Mouse (Mus musculus): ENCODE data around the gene Nmrk2. TPM values are rescaled to one million over a fixed set of nuclear protein-coding genes. Genes with fewer than 3 reads are reported as not detected.

The Nmrk2 gene
- 0.22 TPM in 2 replicates for polyA plus RNA-seq (2014; fragmentation: Nextera tagmentation; extraction: Ambion mirVana)

DNA sequence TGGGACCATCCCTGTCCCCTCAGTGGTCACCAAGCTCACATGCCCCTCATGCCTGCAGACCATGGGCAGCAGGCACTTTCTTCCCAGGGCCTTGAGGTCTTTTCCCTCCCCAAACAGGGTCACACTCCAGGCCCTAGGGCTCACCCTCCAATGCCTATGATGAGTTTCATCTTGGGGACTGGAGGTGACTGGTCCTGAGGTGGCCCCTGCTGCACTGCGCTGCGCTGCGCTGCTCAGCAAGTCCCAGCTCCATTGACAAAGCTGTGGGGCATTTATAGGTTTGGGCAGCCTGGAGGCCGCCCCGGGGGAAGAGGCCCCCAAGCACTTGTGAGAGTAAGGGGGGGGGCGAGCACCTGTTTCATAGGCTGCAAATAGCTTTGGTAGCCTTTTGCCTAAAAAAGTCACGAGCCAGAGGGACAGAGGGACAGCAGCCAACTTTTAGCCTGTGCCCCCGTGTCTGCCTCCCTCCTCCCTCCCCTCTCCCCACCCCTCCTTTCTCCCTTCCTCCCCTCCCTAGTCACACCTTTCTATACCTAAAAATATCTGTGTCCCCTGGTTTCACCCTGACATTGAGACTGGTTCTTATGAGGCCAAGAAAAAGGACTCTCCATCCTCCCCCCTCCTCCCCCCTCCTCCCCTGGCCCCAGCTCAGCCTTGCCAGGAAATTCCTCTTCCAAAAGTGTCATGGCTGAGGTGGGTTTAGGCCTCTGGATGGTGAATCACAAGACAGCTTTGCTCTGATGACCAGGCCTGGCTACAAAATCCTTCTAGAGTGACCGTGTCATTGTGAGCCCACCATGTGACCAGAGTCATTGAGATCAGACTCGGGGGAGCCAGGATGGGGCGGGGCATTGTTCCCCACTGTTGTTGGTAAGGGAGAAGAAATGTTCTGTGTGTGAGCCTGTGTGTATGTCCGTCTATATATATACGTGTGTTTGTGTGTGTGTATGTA, at the start of gene Nmrk2:
TSS of gene Nmrk2 (minus strand) at position 245 of the 952 bp plus-strand sequence.
- Histone ChIP-seq H3K4me2 (ENCODE audit: low read length) (no peak within 1 kb of the TSS), H3K9ac (ENCODE audit: low read length) (no peak within 1 kb of the TSS), H3K27me3 (replicated peaks; ENCODE audit: control insufficient read depth, insufficient read depth, low read length) (peaks cover 1% of the 10 kb centered on the region; the same call in 1 of the 2 replicates), H3K9me3 (ENCODE audit: control insufficient read depth, low read length) (no peaks in the 10 kb centered on the region), H3K27ac (ENCODE audit: low read depth) (no peak within 1 kb of the TSS), H3K4me3 (ENCODE audit: low read depth, low read length) (no peak within 1 kb of the TSS), H3K36me3 (ENCODE audit: control insufficient read depth, insufficient read depth, low read length) (no peaks in the 10 kb centered on the region), H3K4me1 (replicated peaks; ENCODE audit: control insufficient read depth, insufficient read depth, low read length) (no peaks in the 10 kb centered on the region)
- ATAC-seq (replicated peaks; ENCODE audit: low FRiP score, low TSS enrichment, low read depth) (no peak), DNase-seq (ENCODE audit: low spot score) (no peak)
- WGBS, result 68% methylated on average over 13 of the region's 13 CpGs

DNA sequence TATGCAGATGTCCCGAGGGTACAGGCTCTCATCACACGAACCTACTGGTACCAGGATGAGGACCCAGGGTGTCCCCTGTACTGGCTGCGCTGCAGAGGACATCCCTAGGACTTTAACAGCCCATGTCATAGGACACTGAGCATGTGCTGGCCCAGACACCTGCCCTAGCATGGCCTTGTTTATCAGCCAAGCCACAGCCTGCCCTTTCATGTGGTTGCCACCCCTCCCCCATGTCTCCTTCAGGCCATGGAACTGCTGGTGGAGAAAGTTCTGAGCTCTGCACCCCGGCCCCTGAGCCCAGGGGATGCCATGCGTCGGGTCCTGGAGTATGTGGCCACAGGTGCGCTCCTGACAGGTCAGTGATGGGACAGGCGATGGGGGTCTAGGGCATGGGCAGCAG, 47.6 kb upstream of the Nmrk2 start:
- no peaks in the 10 kb centered on the region for H3K9me3 ChIP-seq (ENCODE audit: control insufficient read depth, low read length)
- no peaks in the 10 kb centered on the region for H3K36me3 ChIP-seq (ENCODE audit: control insufficient read depth, insufficient read depth, low read length)
- no peak for ATAC-seq (replicated peaks; ENCODE audit: low FRiP score, low TSS enrichment, low read depth)
- no peak overlapping the region for H3K4me2 ChIP-seq (ENCODE audit: low read length)
- H3K4me3 ChIP-seq (ENCODE audit: low read depth, low read length), result no peak overlapping the region
- no peak overlapping the region for H3K9ac ChIP-seq (ENCODE audit: low read length)
- DNase-seq (ENCODE audit: low spot score), result no peak
- WGBS, result 75% methylated on average over 8 of the region's 8 CpGs
- H3K4me1 ChIP-seq (replicated peaks; ENCODE audit: control insufficient read depth, insufficient read depth, low read length), result peaks cover 4% of the 10 kb centered on the region
- no peak overlapping the region for H3K27ac ChIP-seq (ENCODE audit: low read depth)
- H3K27me3 ChIP-seq (replicated peaks; ENCODE audit: control insufficient read depth, insufficient read depth, low read length), result peaks cover 33% of the 10 kb centered on the region

GRCm38 (mm10) chr10:81247804-81248203, 46.0 kb upstream of the Nmrk2 start:
- Histone ChIP-seq H3K36me3 (ENCODE audit: control insufficient read depth, insufficient read depth, low read length) (no peaks in the 10 kb centered on the region), H3K4me2 (ENCODE audit: low read length) (no peak overlapping the region), H3K9me3 (ENCODE audit: control insufficient read depth, low read length) (no peaks in the 10 kb centered on the region), H3K27ac (ENCODE audit: low read depth) (no peak overlapping the region), H3K4me3 (ENCODE audit: low read depth, low read length) (no peak overlapping the region), H3K27me3 (replicated peaks; ENCODE audit: control insufficient read depth, insufficient read depth, low read length) (peaks cover 16% of the 10 kb centered on the region), H3K4me1 (replicated peaks; ENCODE audit: control insufficient read depth, insufficient read depth, low read length) (peaks cover under 1% of the 10 kb centered on the region; the same call in 1 of the 2 replicates), H3K9ac (ENCODE audit: low read length) (no peak overlapping the region)
- DNase-seq (ENCODE audit: low spot score) (no peak), ATAC-seq (replicated peaks; ENCODE audit: low FRiP score, low TSS enrichment, low read depth) (no peak)
- 100% methylated on average over 2 of the region's 2 CpGs for WGBS

GRCm38 (mm10) chr10:81245166-81245565, 43.3 kb upstream of the Nmrk2 start:
- Histone ChIP-seq H3K36me3 (ENCODE audit: control insufficient read depth, insufficient read depth, low read length) (no peaks in the 10 kb centered on the region), H3K4me3 (ENCODE audit: low read depth, low read length) (no peak overlapping the region), H3K4me1 (replicated peaks; ENCODE audit: control insufficient read depth, insufficient read depth, low read length) (no peaks in the 10 kb centered on the region), H3K4me2 (ENCODE audit: low read length) (no peak overlapping the region), H3K27ac (ENCODE audit: low read depth) (no peak overlapping the region), H3K9me3 (ENCODE audit: control insufficient read depth, low read length) (no peaks in the 10 kb centered on the region), H3K9ac (ENCODE audit: low read length) (no peak overlapping the region), H3K27me3 (replicated peaks; ENCODE audit: control insufficient read depth, insufficient read depth, low read length) (peaks cover 11% of the 10 kb centered on the region)
- WGBS, result 88% methylated on average over 6 of the region's 6 CpGs
- DNase-seq (ENCODE audit: low spot score) (no peak), ATAC-seq (replicated peaks; ENCODE audit: low FRiP score, low TSS enrichment, low read depth) (no peak)

- WGBS, result 7% methylated on average over 17 of the region's 17 CpGs
- H3K9me3 ChIP-seq (ENCODE audit: control insufficient read depth, low read length), result no peaks in the 10 kb centered on the region
- no peaks in the 10 kb centered on the region; the same call in 1 of the 2 replicates for H3K4me1 ChIP-seq (replicated peaks; ENCODE audit: control insufficient read depth, insufficient read depth, low read length)
- peaks cover 17% of the 10 kb centered on the region for H3K27me3 ChIP-seq (replicated peaks; ENCODE audit: control insufficient read depth, insufficient read depth, low read length)
- H3K4me3 ChIP-seq (ENCODE audit: low read depth, low read length), result no peak overlapping the region
- H3K36me3 ChIP-seq (ENCODE audit: control insufficient read depth, insufficient read depth, low read length), result no peaks in the 10 kb centered on the region
- peak; percentile 61 for ATAC-seq (replicated peaks; ENCODE audit: low FRiP score, low TSS enrichment, low read depth)
- DNase-seq (ENCODE audit: low spot score), result peak; percentile 94
- H3K27ac ChIP-seq (ENCODE audit: low read depth), result no peak overlapping the region
- H3K4me2 ChIP-seq (ENCODE audit: low read length), result no peak overlapping the region
- H3K9ac ChIP-seq (ENCODE audit: low read length), result no peak overlapping the region
Observed at GRCm38 (mm10) chr10:81244595-81244994, 42.7 kb upstream of the Nmrk2 start.

- Histone ChIP-seq H3K27ac (ENCODE audit: low read depth) (no peak overlapping the region), H3K4me2 (ENCODE audit: low read length) (no peak overlapping the region), H3K4me1 (replicated peaks; ENCODE audit: control insufficient read depth, insufficient read depth, low read length) (no peaks in the 10 kb centered on the region; the same call in 1 of the 2 replicates), H3K27me3 (replicated peaks; ENCODE audit: control insufficient read depth, insufficient read depth, low read length) (peaks cover 21% of the 10 kb centered on the region), H3K9me3 (ENCODE audit: control insufficient read depth, low read length) (no peaks in the 10 kb centered on the region), H3K9ac (ENCODE audit: low read length) (no peak overlapping the region), H3K4me3 (ENCODE audit: low read depth, low read length) (no peak overlapping the region), H3K36me3 (ENCODE audit: control insufficient read depth, insufficient read depth, low read length) (no peaks in the 10 kb centered on the region)
- DNase-seq (ENCODE audit: low spot score), result no peak
- WGBS, result 74% methylated on average over 4 of the region's 4 CpGs
- ATAC-seq (replicated peaks; ENCODE audit: low FRiP score, low TSS enrichment, low read depth), result 0 out of 2 replicates have a peak, but pooled peaks have one; percentile 4
Observed at GRCm38 (mm10) chr10:81244146-81244545, 42.3 kb upstream of the Nmrk2 start.

GRCm38 (mm10) chr10:81242021-81242420, 40.2 kb upstream of the Nmrk2 start:
- Histone ChIP-seq H3K9me3 (ENCODE audit: control insufficient read depth, low read length) (no peaks in the 10 kb centered on the region), H3K9ac (ENCODE audit: low read length) (no peak overlapping the region), H3K36me3 (ENCODE audit: control insufficient read depth, insufficient read depth, low read length) (no peaks in the 10 kb centered on the region; the same call in 1 of the 2 replicates), H3K27ac (ENCODE audit: low read depth) (no peak overlapping the region), H3K4me2 (ENCODE audit: low read length) (no peak overlapping the region), H3K4me3 (ENCODE audit: low read depth, low read length) (no peak overlapping the region), H3K27me3 (replicated peaks; ENCODE audit: control insufficient read depth, insufficient read depth, low read length) (peaks cover 24% of the 10 kb centered on the region), H3K4me1 (replicated peaks; ENCODE audit: control insufficient read depth, insufficient read depth, low read length) (no peaks in the 10 kb centered on the region; the same call in 1 of the 2 replicates)
- 89% methylated on average over 16 of the region's 16 CpGs for WGBS
- no peak for ATAC-seq (replicated peaks; ENCODE audit: low FRiP score, low TSS enrichment, low read depth)
- no peak for DNase-seq (ENCODE audit: low spot score)

GRCm38 (mm10) chr10:81240876-81241275, 39.0 kb upstream of the Nmrk2 start:
- Histone ChIP-seq H3K36me3 (ENCODE audit: control insufficient read depth, insufficient read depth, low read length) (no peaks in the 10 kb centered on the region; the same call in 1 of the 2 replicates), H3K27me3 (replicated peaks; ENCODE audit: control insufficient read depth, insufficient read depth, low read length) (peaks cover 24% of the 10 kb centered on the region), H3K4me3 (ENCODE audit: low read depth, low read length) (no peak overlapping the region), H3K9me3 (ENCODE audit: control insufficient read depth, low read length) (no peaks in the 10 kb centered on the region), H3K4me1 (replicated peaks; ENCODE audit: control insufficient read depth, insufficient read depth, low read length) (no peaks in the 10 kb centered on the region; the same call in 1 of the 2 replicates), H3K9ac (ENCODE audit: low read length) (no peak overlapping the region), H3K4me2 (ENCODE audit: low read length) (no peak overlapping the region), H3K27ac (ENCODE audit: low read depth) (no peak overlapping the region)
- ATAC-seq (replicated peaks; ENCODE audit: low FRiP score, low TSS enrichment, low read depth), result no peak
- WGBS, result 26% methylated on average over 13 of the region's 13 CpGs
- peak; percentile 84 for DNase-seq (ENCODE audit: low spot score)

Measured in intestine, embryonic 14.5 days (tissue).